Mouse (Mus musculus) hindbrain, embryonic 12.5 days (tissue): ENCODE measurements around the gene Ccnk. TPM values are rescaled to one million over a fixed set of nuclear protein-coding genes. Genes with fewer than 3 reads are reported as not detected.

Experiments used
- ATAC-seq: fragments of 200-750 bp; cut with Nextera tagmentation; 2 replicates; pipeline ENCODE4 v1.8.0; 2017; ENCODE audit warnings: moderate TSS enrichment; ENCODE audit not compliant: low FRiP score
- H3K27ac ChIP-seq: fragments of 300-500 bp; sonication (generic); 2 replicates; pipeline ENCODE4 v1.5.1; 2016; ENCODE audit warnings: mild to moderate bottlenecking
- H3K27me3 ChIP-seq: fragments of 300-500 bp; sonication (generic); 2 replicates; pipeline ENCODE4 v1.6.1; 2016; ENCODE audit warnings: mild to moderate bottlenecking
- H3K36me3 ChIP-seq: fragments of 300-500 bp; sonication (generic); 2 replicates; pipeline ENCODE4 v1.6.1; 2016; ENCODE audit warnings: mild to moderate bottlenecking
- H3K4me1 ChIP-seq: fragments of 300-500 bp; sonication (generic); 2 replicates; pipeline ENCODE4 v1.6.1; 2016
- H3K4me2 ChIP-seq: fragments of 300-500 bp; sonication (generic); replicated peaks from 2 replicates; pipeline ENCODE4 v1.6.1; 2016; ENCODE audit warnings: mild to moderate bottlenecking
- H3K4me3 ChIP-seq: fragments of 300-500 bp; sonication (generic); 2 replicates; pipeline ENCODE4 v1.5.1; 2016; ENCODE audit warnings: mild to moderate bottlenecking
- H3K9ac ChIP-seq: fragments of 300-500 bp; sonication (generic); 2 replicates; pipeline ENCODE4 v1.6.1; 2016; ENCODE audit warnings: mild to moderate bottlenecking, moderate library complexity
- H3K9me3 ChIP-seq: fragments of 300-500 bp; sonication (generic); replicated peaks from 2 replicates; pipeline ENCODE4 v1.6.1; 2016; ENCODE audit warnings: mild to moderate bottlenecking
- WGBS: fragments of 180-500 bp; shearing (Covaris S2); methylation state at CpG from one replicate; pipeline ENCODE4 v1.1.7; 2016; 5-methylcytosine and 5-hydroxymethylcytosine counted together
- polyA plus RNA-seq: library from polyadenylated mRNA; unstranded; fragments of >200 nt; fragmentation: Nextera tagmentation; extraction: Ambion mirVana; gene quantifications from 2 replicates; pipeline ENCODE4 v1.2.1, GENCODE M21; 2016

Ccnk gene
- polyA plus RNA-seq, 1 experiment from 2014 or later = 3.6 TPM

DNA sequence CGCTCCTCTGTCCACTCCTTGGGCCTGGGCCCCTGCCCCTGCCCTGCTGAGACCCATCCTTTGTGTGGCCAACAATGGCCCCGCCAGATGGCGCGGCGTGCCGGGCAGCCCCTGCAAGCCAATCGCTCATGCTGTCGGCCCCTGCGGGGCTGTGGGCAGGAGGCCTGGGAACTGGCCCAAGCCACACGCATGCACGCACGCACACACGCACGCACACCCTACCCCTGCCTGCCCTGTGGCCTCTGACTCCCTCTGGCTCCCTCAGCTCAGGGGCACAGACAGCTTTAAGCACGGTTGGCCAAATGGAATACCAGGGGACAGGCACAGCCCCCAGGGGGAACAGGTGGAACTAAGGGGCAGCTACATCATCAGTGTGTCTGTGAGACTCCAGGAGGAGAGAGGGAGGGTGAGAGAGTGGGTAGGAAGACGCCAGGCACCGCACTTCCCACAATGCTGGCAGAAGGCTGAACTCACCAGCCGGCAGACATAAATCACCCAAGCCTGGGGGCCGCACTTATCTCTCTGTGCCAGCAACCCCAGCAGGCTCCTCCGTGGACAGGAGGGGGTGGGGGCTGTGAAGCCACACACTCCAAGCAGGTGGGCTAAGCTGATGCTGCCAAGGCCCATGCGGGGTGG lies 61.7 kb downstream of the Ccnk start:
- peak; percentile 66 for ATAC-seq
- Histone ChIP-seq H3K36me3 (no peaks in the 10 kb centered on the region), H3K4me1 (peaks cover 99% of the 10 kb centered on the region), H3K4me3 (peak overlapping the region; percentile 5; the same call in 1 of the 2 replicates), H3K27me3 (no peaks in the 10 kb centered on the region), H3K4me2 (peak overlapping the region; percentile 35), H3K27ac (peak overlapping the region; percentile 90), H3K9me3 (no peaks in the 10 kb centered on the region), H3K9ac (peak overlapping the region; percentile 44)
- 13% methylated on average over 21 of the region's 21 CpGs for WGBS

DNA sequence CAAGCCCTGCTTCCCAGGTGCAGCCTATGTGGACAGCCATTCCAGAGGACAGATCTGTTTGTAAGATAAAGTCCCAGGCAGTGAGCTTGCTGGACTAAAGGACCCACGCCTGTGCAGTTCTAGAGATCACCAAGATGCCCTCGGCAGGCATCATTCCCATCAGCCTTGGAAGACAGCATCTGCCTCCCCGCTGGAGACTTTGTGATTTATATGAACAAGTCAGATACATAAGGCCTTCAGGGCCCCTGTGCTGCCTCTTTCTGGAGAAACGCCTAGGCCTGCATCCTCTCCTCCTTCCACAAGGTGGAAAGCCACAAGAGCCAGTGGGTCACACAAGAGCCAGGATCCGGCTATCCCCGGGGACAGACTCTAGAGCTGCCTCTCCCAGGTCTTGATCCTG lies 62.2 kb downstream of the Ccnk start:
- no peak overlapping the region for H3K4me3 ChIP-seq
- no peaks in the 10 kb centered on the region for H3K36me3 ChIP-seq
- H3K9me3 ChIP-seq = no peaks in the 10 kb centered on the region
- ATAC-seq = no peak
- H3K27me3 ChIP-seq = no peaks in the 10 kb centered on the region
- H3K4me1 ChIP-seq = peaks cover 99% of the 10 kb centered on the region
- H3K27ac ChIP-seq = peak overlapping the region; percentile 90
- peak overlapping the region; percentile 35 for H3K4me2 ChIP-seq
- 39% methylated on average over 6 of the region's 6 CpGs for WGBS
- H3K9ac ChIP-seq = peak overlapping the region; percentile 44; the same call in 1 of the 2 replicates

DNA sequence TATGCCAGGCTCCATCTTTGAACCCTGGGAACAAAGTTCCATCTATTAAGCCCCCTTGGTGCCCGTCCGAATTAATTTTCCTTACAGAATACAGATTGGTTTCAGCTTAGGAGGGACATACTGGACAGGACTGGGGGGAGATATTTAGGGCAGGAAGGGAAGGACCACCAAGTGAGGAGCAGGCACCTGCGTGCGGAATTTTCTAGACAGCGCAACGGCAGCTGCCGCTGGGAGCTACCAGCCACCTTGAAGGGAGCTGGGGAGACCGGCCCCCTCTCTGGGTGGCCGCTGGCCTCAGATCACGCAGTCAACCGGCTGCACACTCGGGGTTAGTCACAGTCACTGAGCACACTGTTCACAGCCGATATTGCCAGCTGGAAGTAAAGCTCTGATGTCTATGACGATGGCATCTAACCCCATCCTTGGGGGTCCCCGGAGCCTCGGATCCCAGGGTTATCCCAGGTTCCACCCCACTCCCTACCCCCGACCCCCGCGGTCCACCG lies 62.9 kb downstream of the Ccnk start:
- Histone ChIP-seq H3K9me3 (no peaks in the 10 kb centered on the region), H3K36me3 (no peaks in the 10 kb centered on the region), H3K4me3 (no peak overlapping the region), H3K4me2 (no peak overlapping the region), H3K4me1 (peaks cover 100% of the 10 kb centered on the region), H3K27me3 (no peaks in the 10 kb centered on the region), H3K27ac (peak overlapping the region; percentile 90), H3K9ac (peak overlapping the region; percentile 39; the same call in 1 of the 2 replicates)
- 36% methylated on average over 20 of the region's 20 CpGs for WGBS
- ATAC-seq = no peak

DNA sequence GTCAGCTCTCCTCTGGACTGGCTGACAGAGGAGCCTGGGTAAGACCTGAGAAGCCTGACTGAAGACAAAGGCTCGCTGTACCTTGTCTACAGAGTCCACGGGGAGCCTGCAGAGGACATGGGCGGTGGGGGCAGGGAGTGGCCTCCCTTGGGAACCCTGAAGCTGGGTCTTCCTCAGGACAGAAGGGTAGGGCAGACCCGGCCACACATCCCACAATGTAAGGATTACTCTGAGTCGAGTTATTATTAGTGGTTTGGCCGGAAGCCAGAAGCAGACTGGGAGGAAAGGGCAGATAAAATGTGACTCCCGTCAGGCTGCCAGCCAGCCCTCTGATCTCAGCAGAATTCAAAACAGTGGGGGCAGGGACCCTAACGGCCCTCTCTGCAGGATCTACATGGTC lies 65.4 kb downstream of the Ccnk start:
- Histone ChIP-seq H3K9ac (no peak overlapping the region; the same call in 1 of the 2 replicates), H3K4me3 (no peak overlapping the region), H3K27ac (peak overlapping the region; percentile 79), H3K4me2 (peak overlapping the region; percentile 11; the same call in 1 of the 2 replicates), H3K36me3 (no peaks in the 10 kb centered on the region), H3K9me3 (no peaks in the 10 kb centered on the region), H3K4me1 (peaks cover 92% of the 10 kb centered on the region), H3K27me3 (no peaks in the 10 kb centered on the region)
- WGBS = 1% methylated on average over 8 of the region's 8 CpGs
- no peak for ATAC-seq

DNA sequence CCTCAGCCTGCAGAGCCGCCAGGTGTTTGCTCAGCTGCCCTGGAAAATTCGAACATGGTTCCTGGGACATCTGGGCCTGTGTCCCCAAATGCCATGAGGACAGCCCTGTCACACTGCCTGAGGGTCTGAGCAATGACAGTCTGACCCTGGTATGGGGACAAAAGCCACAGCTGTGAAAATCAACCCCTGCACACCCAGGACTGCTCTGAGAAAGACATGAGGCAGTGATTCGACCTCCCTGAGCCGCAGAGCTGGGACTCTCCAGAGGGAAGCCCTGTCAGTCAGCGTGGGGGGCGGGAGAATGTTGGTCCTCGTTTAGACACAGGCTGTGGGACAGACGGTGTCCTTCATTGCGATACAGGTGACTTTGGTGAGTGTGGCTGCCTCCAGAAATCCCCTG lies 66.2 kb downstream of the Ccnk start:
- no peaks in the 10 kb centered on the region for H3K9me3 ChIP-seq
- peak overlapping the region; percentile 79 for H3K27ac ChIP-seq
- ATAC-seq = no peak
- no peaks in the 10 kb centered on the region for H3K27me3 ChIP-seq
- 22% methylated on average over 8 of the region's 9 CpGs for WGBS
- H3K9ac ChIP-seq = no peak overlapping the region
- H3K36me3 ChIP-seq = no peaks in the 10 kb centered on the region
- peaks cover 92% of the 10 kb centered on the region for H3K4me1 ChIP-seq
- no peak overlapping the region for H3K4me2 ChIP-seq
- no peak overlapping the region for H3K4me3 ChIP-seq

DNA sequence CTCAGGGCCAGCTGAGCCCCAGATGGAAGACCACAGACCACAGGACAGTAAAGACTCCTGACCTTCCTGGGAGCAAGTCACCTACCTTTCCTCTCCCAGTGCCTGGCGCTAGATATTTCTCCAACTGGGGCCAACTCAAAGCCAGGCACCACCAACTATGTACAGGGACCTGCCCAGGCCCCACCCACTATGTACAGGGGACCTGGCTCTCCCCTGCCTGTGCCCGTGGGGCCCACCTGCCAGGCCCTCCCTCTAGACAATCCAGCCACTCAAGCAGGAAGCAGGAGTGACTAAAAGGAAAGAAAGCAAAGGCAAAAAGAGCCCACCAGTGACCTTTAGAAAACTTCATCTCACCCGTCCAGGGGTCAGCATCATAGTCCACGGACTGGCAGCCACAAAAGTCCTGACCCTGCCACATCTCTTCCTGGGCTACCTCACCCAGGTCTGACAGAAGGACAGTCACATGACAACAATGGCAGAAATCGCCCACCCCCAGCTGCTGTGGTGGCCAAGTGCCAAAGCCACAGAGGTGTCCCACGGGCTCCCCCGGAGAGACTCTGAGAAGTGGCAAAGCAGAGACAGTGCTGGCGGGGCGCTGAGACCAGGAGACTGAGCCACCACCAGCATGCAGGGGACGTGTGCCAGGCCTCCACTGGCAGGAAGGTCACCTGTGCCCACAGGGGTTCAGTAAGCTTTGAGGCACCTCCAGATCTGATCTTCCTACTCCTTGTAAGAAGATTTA lies 67.6 kb downstream of the Ccnk start:
- Histone ChIP-seq H3K27ac (no peak overlapping the region), H3K4me1 (peaks cover 85% of the 10 kb centered on the region), H3K36me3 (no peaks in the 10 kb centered on the region), H3K9me3 (no peaks in the 10 kb centered on the region), H3K4me2 (no peak overlapping the region), H3K9ac (no peak overlapping the region), H3K4me3 (no peak overlapping the region), H3K27me3 (no peaks in the 10 kb centered on the region)
- WGBS = 85% methylated on average over 10 of the region's 10 CpGs
- ATAC-seq = no peak

DNA sequence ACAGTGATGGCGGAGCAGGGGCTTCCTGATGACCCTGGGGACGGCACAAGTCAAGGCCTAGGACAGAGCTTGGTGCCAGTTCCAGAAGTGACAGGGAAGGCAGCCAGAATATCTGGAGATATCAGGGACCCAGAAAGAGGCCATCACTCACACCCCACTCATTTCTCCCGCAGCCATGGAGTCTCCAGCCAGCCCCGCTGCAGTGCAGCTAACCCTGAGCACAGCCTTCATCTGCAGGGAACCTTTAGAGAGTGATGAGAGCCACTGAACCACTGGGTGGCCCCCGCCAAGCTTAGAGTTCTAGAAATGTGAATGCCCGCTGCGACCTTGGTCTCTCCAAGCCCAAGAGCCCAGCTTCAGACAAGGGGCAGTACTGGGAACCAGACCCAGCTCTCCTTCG lies 69.6 kb downstream of the Ccnk start:
- Histone ChIP-seq H3K27me3 (no peaks in the 10 kb centered on the region), H3K4me2 (no peak overlapping the region), H3K27ac (no peak overlapping the region), H3K9me3 (no peaks in the 10 kb centered on the region), H3K9ac (no peak overlapping the region), H3K36me3 (no peaks in the 10 kb centered on the region), H3K4me1 (peaks cover 85% of the 10 kb centered on the region), H3K4me3 (no peak overlapping the region)
- 95% methylated on average over 8 of the region's 8 CpGs for WGBS
- no peak for ATAC-seq

DNA sequence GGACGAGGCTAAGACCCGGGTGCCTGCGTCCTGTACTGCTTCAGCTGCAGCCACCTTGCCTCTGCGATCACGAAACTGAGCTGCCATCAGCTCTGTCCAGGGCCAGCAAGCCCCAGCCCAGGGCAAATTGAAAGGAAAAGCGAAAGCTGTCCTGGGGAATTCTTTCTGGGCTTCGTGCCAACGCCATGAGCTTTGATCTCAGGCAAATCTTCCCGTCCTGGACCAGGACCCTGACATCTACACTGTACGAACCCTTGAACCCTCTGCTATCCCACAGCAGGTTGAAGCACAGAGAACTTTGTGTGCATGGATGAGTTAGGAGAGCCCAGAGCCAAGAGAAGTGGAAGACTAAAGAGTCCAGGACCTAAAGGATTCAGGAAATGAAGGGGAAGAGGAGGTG lies 70.1 kb downstream of the Ccnk start:
- no peaks in the 10 kb centered on the region for H3K27me3 ChIP-seq
- H3K4me1 ChIP-seq = peaks cover 84% of the 10 kb centered on the region
- no peak for ATAC-seq
- no peaks in the 10 kb centered on the region for H3K9me3 ChIP-seq
- WGBS = 56% methylated on average over 10 of the region's 10 CpGs
- H3K27ac ChIP-seq = peak overlapping the region; percentile 23
- no peak overlapping the region for H3K4me2 ChIP-seq
- H3K36me3 ChIP-seq = no peaks in the 10 kb centered on the region
- no peak overlapping the region for H3K9ac ChIP-seq
- H3K4me3 ChIP-seq = no peak overlapping the region

DNA sequence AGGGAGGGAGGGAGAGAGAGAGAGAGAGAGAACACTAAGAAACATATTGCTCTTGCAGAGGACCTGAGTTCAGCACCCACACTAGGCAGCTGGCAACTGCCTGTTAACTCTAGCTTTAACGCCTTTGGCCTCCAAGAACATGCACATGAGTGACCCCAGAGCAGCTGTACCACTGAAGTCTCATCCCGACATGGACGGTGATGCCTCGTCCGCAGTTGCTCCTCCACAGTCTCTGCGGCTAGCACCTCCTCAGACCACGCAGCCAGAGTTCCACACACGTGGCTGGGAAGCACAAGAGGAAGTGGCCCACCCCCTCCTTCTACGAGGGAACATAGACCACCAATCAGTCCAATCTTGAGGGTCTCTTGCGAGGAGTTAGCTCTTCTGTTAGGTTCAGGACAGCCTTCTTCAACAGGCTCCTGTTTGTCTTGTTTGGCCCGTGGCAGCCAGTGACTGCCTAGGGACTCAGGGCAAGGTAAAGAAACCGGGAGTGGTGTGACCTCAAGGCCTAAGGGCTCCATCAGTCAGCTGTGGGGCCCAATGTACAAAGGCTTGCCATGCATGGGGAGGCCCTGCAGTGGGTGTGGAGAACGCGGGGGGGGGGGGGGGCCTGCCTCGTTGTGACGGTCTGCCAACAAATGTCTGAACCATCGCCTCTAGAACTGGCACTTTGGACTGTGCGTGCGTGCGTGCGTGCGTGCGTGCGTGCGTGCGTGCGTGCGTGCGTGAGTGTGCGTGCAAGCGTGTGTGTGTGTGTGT lies 71.8 kb downstream of the Ccnk start:
- no peak overlapping the region for H3K9ac ChIP-seq
- no peak overlapping the region for H3K27ac ChIP-seq
- H3K4me1 ChIP-seq = peaks cover 82% of the 10 kb centered on the region
- H3K27me3 ChIP-seq = no peaks in the 10 kb centered on the region
- H3K36me3 ChIP-seq = no peaks in the 10 kb centered on the region
- no peak overlapping the region for H3K4me2 ChIP-seq
- H3K4me3 ChIP-seq = no peak overlapping the region
- no peaks in the 10 kb centered on the region for H3K9me3 ChIP-seq
- ATAC-seq = no peak
- WGBS = 83% methylated on average over 31 of the region's 31 CpGs

DNA sequence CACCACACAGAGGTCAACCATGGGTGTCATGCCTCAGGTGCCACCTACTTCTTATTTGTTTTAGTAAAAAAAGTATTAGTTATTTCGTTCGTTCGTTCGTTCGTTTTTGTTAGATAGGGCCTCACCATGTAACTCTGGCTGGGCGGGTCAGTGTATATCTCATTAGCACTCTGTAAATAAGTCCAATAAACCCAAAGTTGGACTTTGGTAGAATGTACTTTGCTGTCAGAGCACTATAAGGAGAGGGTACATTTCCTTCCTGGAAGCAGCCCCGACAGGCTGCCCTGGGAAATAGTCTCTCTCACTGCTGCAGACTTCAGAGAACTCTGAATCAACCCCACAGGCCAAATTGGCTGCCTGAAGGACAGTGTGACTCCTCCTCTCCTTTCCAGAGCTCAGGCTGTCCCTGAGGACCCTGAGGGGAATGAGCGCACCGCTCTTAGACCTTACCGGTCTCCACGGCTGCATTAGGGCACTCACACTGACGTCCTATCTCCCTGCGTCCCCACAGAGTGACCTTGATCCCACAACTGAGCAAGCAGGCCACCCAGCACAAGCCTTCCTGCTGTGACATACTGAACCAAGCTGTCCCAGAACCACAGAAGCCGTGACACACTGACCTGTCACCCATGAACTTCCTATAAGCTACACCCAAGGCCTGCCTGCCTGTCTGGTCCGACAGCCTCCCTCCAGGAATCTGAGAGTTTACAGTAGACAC lies 72.6 kb downstream of the Ccnk start:
- Histone ChIP-seq H3K9ac (no peak overlapping the region), H3K4me1 (peaks cover 82% of the 10 kb centered on the region), H3K27me3 (no peaks in the 10 kb centered on the region), H3K4me3 (no peak overlapping the region), H3K9me3 (no peaks in the 10 kb centered on the region), H3K27ac (peak overlapping the region; percentile 48; the same call in 1 of the 2 replicates), H3K36me3 (no peaks in the 10 kb centered on the region), H3K4me2 (no peak overlapping the region)
- WGBS = 69% methylated on average over 15 of the region's 15 CpGs
- no peak for ATAC-seq
